Mouse (Mus musculus): ENCODE results near the gene Tmem43.

DNA sequence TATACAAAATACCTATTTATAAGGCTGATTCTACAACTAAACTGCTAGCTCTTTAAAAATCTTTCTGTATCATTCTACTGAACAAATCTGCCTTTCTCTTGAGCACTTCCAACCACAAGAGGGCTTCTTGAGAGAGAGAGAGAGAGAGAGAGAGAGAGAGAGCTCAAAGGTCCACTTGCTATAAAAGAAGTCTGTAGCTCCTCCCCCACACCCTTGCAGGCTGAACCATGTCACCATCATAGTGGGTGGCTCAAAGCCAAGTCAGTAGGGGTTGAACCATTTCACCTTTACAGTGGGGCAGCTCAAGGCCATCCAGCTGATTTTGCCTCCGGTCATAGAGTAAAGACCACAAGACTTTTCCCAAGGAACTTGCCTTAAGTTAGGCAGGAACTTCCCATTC, 14.0 kb upstream of the Tmem43 start:
- no peak for TF ChIP-seq TAL1 (IDR thresholded peaks at IDR 0.05; ENCODE audit: low read length)
- no peak for TF ChIP-seq GATA1 (IDR thresholded peaks at IDR 0.05; ENCODE audit: low read length)
